Mouse (Mus musculus) lung, embryonic 14.5 days (tissue): Measurements from ENCODE around the gene Ccdc77. TPM values are rescaled to one million over a fixed set of nuclear protein-coding genes. Genes with fewer than 3 reads are reported as not detected.
A peak's percentile ranks its signal among the peaks of the same experiment; 100 is the strongest.

Experiments used
- ATAC-seq: fragments of 200-750 bp; cut with Nextera tagmentation; 2 replicates; pipeline ENCODE4 v1.8.0; 2017; ENCODE audit warnings: mild to moderate bottlenecking, moderate TSS enrichment, moderate library complexity; ENCODE audit not compliant: insufficient read depth
- DNase-seq: peaks from one replicate; pipeline ENCODE4 v3.0.0-alpha.2; 2015
- H3K27ac ChIP-seq: fragments of 300-500 bp; sonication (generic); 2 replicates; pipeline ENCODE4 v1.5.1; 2014; ENCODE audit warnings: low read depth, mild to moderate bottlenecking, moderate library complexity
- H3K27me3 ChIP-seq: fragments of 300-500 bp; sonication (generic); 2 replicates; pipeline ENCODE4 v1.6.1; 2014; ENCODE audit warnings: low read length, control low read depth; ENCODE audit not compliant: insufficient read depth
- H3K36me3 ChIP-seq: fragments of 300-500 bp; sonication (generic); 2 replicates; pipeline ENCODE4 v1.6.1; 2014; ENCODE audit warnings: control low read depth; ENCODE audit not compliant: insufficient read depth
- H3K4me1 ChIP-seq: fragments of 300-500 bp; sonication (generic); 2 replicates; pipeline ENCODE4 v1.6.1; 2014; ENCODE audit warnings: antibody characterized with exemption, control low read depth; ENCODE audit not compliant: insufficient read depth
- H3K4me2 ChIP-seq: fragments of 300-500 bp; sonication (generic); 2 replicates; pipeline ENCODE4 v1.6.1; 2014; ENCODE audit warnings: mild to moderate bottlenecking
- H3K4me3 ChIP-seq: fragments of 300-500 bp; sonication (generic); 2 replicates; pipeline ENCODE4 v1.5.1; 2014; ENCODE audit warnings: low read depth, low read length
- H3K9ac ChIP-seq: fragments of 300-500 bp; sonication (generic); 2 replicates; pipeline ENCODE4 v1.6.1; 2014
- H3K9me3 ChIP-seq: fragments of 300-500 bp; sonication (generic); 2 replicates; pipeline ENCODE4 v1.6.1; 2016; ENCODE audit warnings: low read depth, low read length, control low read depth
- CTCF ChIP-seq: IDR thresholded peaks from 2 replicates; pipeline ENCODE4 v1.5.1; 2016; ENCODE audit warnings: antibody characterized with exemption, low read depth
- WGBS: fragments of 180-500 bp; shearing (Covaris S2); extraction: QIAGEN DNeasy Blood & Tissue Kit; methylation state at CpG from one replicate; pipeline ENCODE4 v1.1.7; 2014; 5-methylcytosine and 5-hydroxymethylcytosine counted together
- polyA plus RNA-seq: library from polyadenylated mRNA; unstranded; fragments of >200 nt; fragmentation: Nextera tagmentation; extraction: Ambion mirVana; gene quantifications from 2 replicates; pipeline ENCODE4 v1.2.1, GENCODE M21; 2014

The Ccdc77 gene
- polyA plus RNA-seq, 1 experiment from 2014 or later: 26.5 TPM

- ATAC-seq (peak; percentile 81), DNase-seq (peak; percentile 64)
- H3K27ac ChIP-seq: peak within 1 kb of the TSS; percentile 54; the same call in 1 of the 2 replicates
- peak within 1 kb of the TSS; percentile 98 for H3K4me2 ChIP-seq
- H3K9me3 ChIP-seq: no peaks in the 10 kb centered on the region
- under 1% methylated on average over 79 of the region's 79 CpGs for WGBS
- no peaks in the 10 kb centered on the region for H3K36me3 ChIP-seq
- no peaks in the 10 kb centered on the region for H3K4me1 ChIP-seq
- H3K4me3 ChIP-seq: peak within 1 kb of the TSS; percentile 57
- peak within 1 kb of the TSS; percentile 52 for H3K9ac ChIP-seq
- TF ChIP-seq CTCF: no peak
- H3K27me3 ChIP-seq: peaks cover 20% of the 10 kb centered on the region
Observed at GRCm38 (mm10) chr6:120294056-120294784, 70.0 kb downstream of the Ccdc77 start, which contains the start of the genes D330020A13Rik and B4galnt3. D330020A13Rik (plus strand) TSS chr6:120294364. B4galnt3 (minus strand) TSS chr6:120294559.

- no peak for TF ChIP-seq CTCF
- Histone ChIP-seq H3K27me3 (peaks cover 20% of the 10 kb centered on the region), H3K9ac (no peak overlapping the region), H3K4me1 (no peaks in the 10 kb centered on the region), H3K36me3 (no peaks in the 10 kb centered on the region), H3K9me3 (no peaks in the 10 kb centered on the region), H3K4me2 (no peak overlapping the region), H3K27ac (no peak overlapping the region), H3K4me3 (no peak overlapping the region)
- ATAC-seq: no peak
- DNase-seq: no peak
- 88% methylated on average over 7 of the region's 7 CpGs for WGBS
Observed at GRCm38 (mm10) chr6:120291396-120292009, 72.7 kb downstream of the Ccdc77 start.

- H3K4me3 ChIP-seq: no peak overlapping the region
- DNase-seq (no peak), ATAC-seq (no peak)
- no peak overlapping the region for H3K27ac ChIP-seq
- no peaks in the 10 kb centered on the region for H3K9me3 ChIP-seq
- no peak for TF ChIP-seq CTCF
- WGBS: 85% methylated on average over 4 of the region's 4 CpGs
- no peaks in the 10 kb centered on the region for H3K4me1 ChIP-seq
- no peaks in the 10 kb centered on the region for H3K36me3 ChIP-seq
- H3K9ac ChIP-seq: no peak overlapping the region
- no peak overlapping the region for H3K4me2 ChIP-seq
- peaks cover 10% of the 10 kb centered on the region; the same call in 1 of the 2 replicates for H3K27me3 ChIP-seq
Observed at GRCm38 (mm10) chr6:120289430-120289829, 74.7 kb downstream of the Ccdc77 start.

- no peak overlapping the region for H3K27ac ChIP-seq
- ATAC-seq (no peak), DNase-seq (no peak)
- no peaks in the 10 kb centered on the region for H3K4me1 ChIP-seq
- H3K4me2 ChIP-seq: no peak overlapping the region
- no peaks in the 10 kb centered on the region for H3K9me3 ChIP-seq
- H3K9ac ChIP-seq: no peak overlapping the region
- 27% methylated on average over 7 of the region's 7 CpGs for WGBS
- no peaks in the 10 kb centered on the region for H3K36me3 ChIP-seq
- TF ChIP-seq CTCF: no peak
- no peak overlapping the region for H3K4me3 ChIP-seq
- H3K27me3 ChIP-seq: peaks cover 9% of the 10 kb centered on the region; the same call in 1 of the 2 replicates
Observed at GRCm38 (mm10) chr6:120288541-120288940, 75.6 kb downstream of the Ccdc77 start.

GRCm38 (mm10) chr6:120287279-120287678, 76.9 kb downstream of the Ccdc77 start:
- Histone ChIP-seq H3K9ac (no peak overlapping the region), H3K27me3 (no peaks in the 10 kb centered on the region), H3K27ac (no peak overlapping the region), H3K4me3 (no peak overlapping the region), H3K4me1 (no peaks in the 10 kb centered on the region), H3K36me3 (no peaks in the 10 kb centered on the region), H3K4me2 (no peak overlapping the region), H3K9me3 (no peaks in the 10 kb centered on the region)
- no peak for DNase-seq
- 86% methylated on average over 9 of the region's 9 CpGs for WGBS
- TF ChIP-seq CTCF: no peak
- no peak for ATAC-seq

GRCm38 (mm10) chr6:120276874-120277449, 87.2 kb downstream of the Ccdc77 start:
- Histone ChIP-seq H3K4me3 (no peak overlapping the region), H3K9ac (no peak overlapping the region), H3K27ac (no peak overlapping the region), H3K36me3 (no peaks in the 10 kb centered on the region), H3K9me3 (no peaks in the 10 kb centered on the region), H3K4me1 (no peaks in the 10 kb centered on the region), H3K27me3 (no peaks in the 10 kb centered on the region), H3K4me2 (no peak overlapping the region)
- ATAC-seq (no peak), DNase-seq (no peak)
- WGBS: 51% methylated on average over 7 of the region's 7 CpGs
- TF ChIP-seq CTCF: no peak

GRCm38 (mm10) chr6:120275301-120275700, 88.9 kb downstream of the Ccdc77 start:
- H3K27me3 ChIP-seq: no peaks in the 10 kb centered on the region
- WGBS: 46% methylated on average over 6 of the region's 6 CpGs
- ATAC-seq: no peak
- no peaks in the 10 kb centered on the region for H3K36me3 ChIP-seq
- no peaks in the 10 kb centered on the region for H3K9me3 ChIP-seq
- no peak for TF ChIP-seq CTCF
- H3K4me3 ChIP-seq: no peak overlapping the region
- no peaks in the 10 kb centered on the region for H3K4me1 ChIP-seq
- DNase-seq: no peak
- H3K9ac ChIP-seq: no peak overlapping the region
- H3K4me2 ChIP-seq: no peak overlapping the region
- H3K27ac ChIP-seq: no peak overlapping the region
